Mouse (Mus musculus): ENCODE data around the gene Napepld. TPM values are rescaled to one million over a fixed set of nuclear protein-coding genes. Genes with fewer than 3 reads are reported as not detected.

Napepld gene
- polyA plus RNA-seq, 1 experiment, result 7.4 TPM

GRCm38 (mm10) chr5:21675019-21675418 is 26.2 kb downstream of the Napepld start:
- Histone ChIP-seq H3K4me3 (replicated peaks; ENCODE audit: insufficient read depth, low read depth, low read length) (no peak overlapping the region), H3K27me3 (ENCODE audit: control insufficient read depth, insufficient read depth, low read length) (no peaks in the 10 kb centered on the region), H3K27ac (ENCODE audit: insufficient read depth, low read length) (no peak overlapping the region), H3K4me1 (ENCODE audit: control insufficient read depth, insufficient read depth, low read length) (no peaks in the 10 kb centered on the region)
- WGBS, result 53% methylated on average over 12 of the region's 12 CpGs
- DNase-seq, result no peak
- TF ChIP-seq CTCF (IDR thresholded peaks at IDR 0.05; ENCODE audit: borderline replicate concordance, insufficient read depth, low read depth, low read length), result no peak
- no peak for TF ChIP-seq POLR2A (IDR thresholded peaks at IDR 0.05; ENCODE audit: borderline replicate concordance, insufficient read depth, low read length)

DNA sequence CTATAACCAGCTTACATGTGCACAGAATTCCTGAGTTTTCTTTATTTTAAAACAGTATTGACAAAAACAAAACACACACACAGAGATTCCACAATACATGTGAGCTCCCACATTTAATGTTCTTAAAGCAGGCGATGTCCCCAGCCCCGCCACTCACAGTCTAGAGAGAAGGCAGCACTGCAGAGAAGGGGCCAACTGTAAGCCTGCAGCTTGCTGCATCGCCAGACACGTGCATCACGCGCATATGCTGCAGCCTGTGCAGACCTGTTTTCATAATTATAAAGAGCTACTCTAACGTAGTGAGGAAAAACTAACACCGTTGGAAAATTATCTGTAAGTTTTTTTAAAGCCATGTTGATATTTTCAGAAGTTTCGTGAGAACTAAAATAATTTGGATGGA is 27.5 kb downstream of the Napepld start:
- DNase-seq, result no peak

DNA sequence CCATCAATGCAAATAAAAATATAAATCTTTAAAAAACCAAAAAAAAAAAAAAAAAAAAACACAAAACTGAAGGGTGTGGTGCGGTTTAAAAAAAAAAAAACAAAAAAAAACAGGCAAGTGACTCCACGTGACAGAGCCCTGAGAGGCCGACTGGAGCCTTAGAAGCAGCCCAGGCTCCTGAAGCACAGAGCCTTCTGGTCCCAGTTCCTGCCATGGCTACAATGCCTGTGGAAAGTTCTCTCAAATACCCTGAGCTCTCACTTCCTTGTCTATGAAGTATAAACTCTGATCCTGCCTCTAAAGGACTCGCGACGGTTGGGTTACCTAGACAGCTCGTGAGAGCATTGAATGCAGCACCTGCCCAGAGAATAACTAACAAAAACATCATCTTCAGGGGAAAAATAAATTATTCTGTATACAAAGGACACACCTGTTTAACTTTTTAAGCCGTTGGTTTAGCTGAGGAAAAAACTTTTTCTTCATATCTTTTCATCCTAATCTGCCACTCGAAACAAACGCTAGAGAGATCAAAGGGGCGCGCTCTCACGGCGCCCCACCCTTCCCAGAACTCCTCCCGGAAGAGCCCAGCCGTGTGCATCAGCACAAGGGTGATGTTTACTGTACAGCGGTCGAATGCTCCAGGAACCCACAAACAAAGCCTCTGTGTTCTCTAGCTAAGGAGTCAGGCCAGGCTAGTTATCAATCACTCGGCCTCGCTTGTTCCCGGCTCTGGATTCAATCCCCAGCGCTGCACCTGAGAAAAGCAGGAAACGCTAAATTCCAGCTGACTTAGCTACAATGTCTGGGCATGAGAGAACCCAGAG is 28.2 kb downstream of the Napepld start:
- no peak for DNase-seq
- WGBS, result 78% methylated on average over 23 of the region's 23 CpGs
- Histone ChIP-seq H3K27ac (ENCODE audit: insufficient read depth, low read length) (no peak overlapping the region), H3K4me3 (replicated peaks; ENCODE audit: insufficient read depth, low read depth, low read length) (no peak overlapping the region), H3K27me3 (ENCODE audit: control insufficient read depth, insufficient read depth, low read length) (no peaks in the 10 kb centered on the region), H3K4me1 (ENCODE audit: control insufficient read depth, insufficient read depth, low read length) (no peaks in the 10 kb centered on the region)
- TF ChIP-seq POLR2A (IDR thresholded peaks at IDR 0.05; ENCODE audit: borderline replicate concordance, insufficient read depth, low read length) (no peak), CTCF (IDR thresholded peaks at IDR 0.05; ENCODE audit: borderline replicate concordance, insufficient read depth, low read depth, low read length) (no peak)

More for the DNA sequence above, 27.5 kb downstream of the Napepld start:
- Histone ChIP-seq H3K4me3 (replicated peaks; ENCODE audit: insufficient read depth, low read depth, low read length) (no peak overlapping the region), H3K27me3 (ENCODE audit: control insufficient read depth, insufficient read depth, low read length) (no peaks in the 10 kb centered on the region), H3K4me1 (ENCODE audit: control insufficient read depth, insufficient read depth, low read length) (no peaks in the 10 kb centered on the region), H3K27ac (ENCODE audit: insufficient read depth, low read length) (no peak overlapping the region)
- no peak for TF ChIP-seq CTCF (IDR thresholded peaks at IDR 0.05; ENCODE audit: borderline replicate concordance, insufficient read depth, low read depth, low read length)
- no peak for TF ChIP-seq POLR2A (IDR thresholded peaks at IDR 0.05; ENCODE audit: borderline replicate concordance, insufficient read depth, low read length)
- 85% methylated on average over 9 of the region's 9 CpGs for WGBS

DNA sequence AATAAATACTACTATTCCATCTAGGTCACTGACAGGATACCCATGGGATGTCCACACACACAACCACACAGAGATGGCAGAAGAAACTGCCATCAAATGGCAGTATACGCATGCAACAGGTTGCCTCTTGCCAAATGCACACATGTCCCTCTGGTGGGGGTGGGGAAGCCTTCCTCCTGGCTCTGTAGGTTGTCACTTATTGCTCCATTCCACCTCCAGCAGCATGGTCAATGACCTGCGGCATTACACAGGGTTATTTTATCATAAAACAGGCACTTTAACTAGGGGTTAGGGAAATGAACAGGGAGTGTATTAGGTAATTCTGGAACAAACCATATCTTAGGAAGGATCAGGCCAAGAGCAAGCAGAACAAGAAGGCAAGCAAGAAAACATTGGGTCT is 31.9 kb downstream of the Napepld start:
- no peak overlapping the region for H3K27ac ChIP-seq (ENCODE audit: insufficient read depth, low read length)
- no peak overlapping the region for H3K4me3 ChIP-seq (replicated peaks; ENCODE audit: insufficient read depth, low read depth, low read length)
- TF ChIP-seq POLR2A (IDR thresholded peaks at IDR 0.05; ENCODE audit: borderline replicate concordance, insufficient read depth, low read length) (no peak), CTCF (IDR thresholded peaks at IDR 0.05; ENCODE audit: borderline replicate concordance, insufficient read depth, low read depth, low read length) (no peak)
- H3K4me1 ChIP-seq (ENCODE audit: control insufficient read depth, insufficient read depth, low read length), result no peaks in the 10 kb centered on the region
- H3K27me3 ChIP-seq (ENCODE audit: control insufficient read depth, insufficient read depth, low read length), result no peaks in the 10 kb centered on the region
- WGBS, result 86% methylated on average over 2 of the region's 2 CpGs
- no peak for DNase-seq

- 59% methylated on average over 8 of the region's 8 CpGs for WGBS
- Histone ChIP-seq H3K4me1 (ENCODE audit: control insufficient read depth, insufficient read depth, low read length) (no peaks in the 10 kb centered on the region), H3K27ac (ENCODE audit: insufficient read depth, low read length) (no peak overlapping the region), H3K4me3 (replicated peaks; ENCODE audit: insufficient read depth, low read depth, low read length) (no peak overlapping the region), H3K27me3 (ENCODE audit: control insufficient read depth, insufficient read depth, low read length) (no peaks in the 10 kb centered on the region)
- TF ChIP-seq POLR2A (IDR thresholded peaks at IDR 0.05; ENCODE audit: borderline replicate concordance, insufficient read depth, low read length) (no peak), CTCF (IDR thresholded peaks at IDR 0.05; ENCODE audit: borderline replicate concordance, insufficient read depth, low read depth, low read length) (no peak)
- no peak for DNase-seq
Observed at GRCm38 (mm10) chr5:21667191-21668137, 33.7 kb downstream of the Napepld start.

GRCm38 (mm10) chr5:21663081-21663480 is 38.1 kb downstream of the Napepld start:
- no peak for TF ChIP-seq POLR2A (IDR thresholded peaks at IDR 0.05; ENCODE audit: borderline replicate concordance, insufficient read depth, low read length)
- TF ChIP-seq CTCF (IDR thresholded peaks at IDR 0.05; ENCODE audit: borderline replicate concordance, insufficient read depth, low read depth, low read length), result no peak
- Histone ChIP-seq H3K27ac (ENCODE audit: insufficient read depth, low read length) (no peak overlapping the region), H3K4me1 (ENCODE audit: control insufficient read depth, insufficient read depth, low read length) (no peaks in the 10 kb centered on the region), H3K4me3 (replicated peaks; ENCODE audit: insufficient read depth, low read depth, low read length) (no peak overlapping the region), H3K27me3 (ENCODE audit: control insufficient read depth, insufficient read depth, low read length) (no peaks in the 10 kb centered on the region)
- DNase-seq, result no peak
- WGBS, result 34% methylated on average over 11 of the region's 11 CpGs

GRCm38 (mm10) chr5:21660850-21661249 is 40.3 kb downstream of the Napepld start:
- H3K27ac ChIP-seq (ENCODE audit: insufficient read depth, low read length), result no peak overlapping the region
- no peak for TF ChIP-seq POLR2A (IDR thresholded peaks at IDR 0.05; ENCODE audit: borderline replicate concordance, insufficient read depth, low read length)
- TF ChIP-seq CTCF (IDR thresholded peaks at IDR 0.05; ENCODE audit: borderline replicate concordance, insufficient read depth, low read depth, low read length), result no peak
- DNase-seq, result no peak
- no peaks in the 10 kb centered on the region for H3K4me1 ChIP-seq (ENCODE audit: control insufficient read depth, insufficient read depth, low read length)
- no peaks in the 10 kb centered on the region for H3K27me3 ChIP-seq (ENCODE audit: control insufficient read depth, insufficient read depth, low read length)
- WGBS, result 73% methylated on average over 6 of the region's 6 CpGs
- H3K4me3 ChIP-seq (replicated peaks; ENCODE audit: insufficient read depth, low read depth, low read length), result no peak overlapping the region
